Mouse (Mus musculus) embryonic facial prominence, embryonic 14.5 days (tissue): ENCODE measurements at regions not wholly inside any gene's neighbourhood (a gene's known extent, or its start where the extent isn't known, plus 50 kb on each side); places are given as distances from the start of the nearest gene placed in this dataset.

Experiments
- ATAC-seq: fragments of 200-750 bp; cut with Nextera tagmentation; 2 replicates; pipeline ENCODE4 v1.8.0; 2017; ENCODE audit warnings: low read depth, moderate number of reproducible peaks, moderate TSS enrichment
- DNase-seq: peaks from one replicate; pipeline ENCODE4 v3.0.0-alpha.2; 2015; ENCODE audit warnings: low spot score
- H3K27ac ChIP-seq: fragments of 300-500 bp; sonication (generic); replicated peaks from 2 replicates; pipeline ENCODE4 v1.5.1; 2014; ENCODE audit warnings: low read depth, mild to moderate bottlenecking, low read length, moderate library complexity
- H3K27me3 ChIP-seq: fragments of 300-500 bp; sonication (generic); replicated peaks from 2 replicates; pipeline ENCODE4 v1.6.1; 2014; ENCODE audit warnings: low read length; ENCODE audit not compliant: control insufficient read depth, insufficient read depth
- H3K36me3 ChIP-seq: fragments of 300-500 bp; sonication (generic); 2 replicates; pipeline ENCODE4 v1.6.1; 2014; ENCODE audit warnings: low read length, mixed read lengths; ENCODE audit not compliant: control insufficient read depth, insufficient read depth
- H3K4me1 ChIP-seq: fragments of 300-500 bp; sonication (generic); 2 replicates; pipeline ENCODE4 v1.6.1; 2014; ENCODE audit warnings: antibody characterized with exemption, low read length; ENCODE audit not compliant: control insufficient read depth, insufficient read depth
- H3K4me2 ChIP-seq: fragments of 300-500 bp; sonication (generic); 2 replicates; pipeline ENCODE4 v1.6.1; 2014; ENCODE audit warnings: low read depth, mild to moderate bottlenecking, low read length, moderate library complexity, mixed read lengths
- H3K4me3 ChIP-seq: fragments of 300-500 bp; sonication (generic); 2 replicates; pipeline ENCODE4 v1.5.1; 2014; ENCODE audit warnings: low read depth, mild to moderate bottlenecking, low read length
- H3K9ac ChIP-seq: fragments of 300-500 bp; sonication (generic); 2 replicates; pipeline ENCODE4 v1.6.1; 2014; ENCODE audit warnings: low read depth, mild to moderate bottlenecking, low read length, moderate library complexity, mixed read lengths
- H3K9me3 ChIP-seq: fragments of 300-500 bp; sonication (generic); 2 replicates; pipeline ENCODE4 v1.6.1; 2016; ENCODE audit warnings: low read length; ENCODE audit not compliant: control insufficient read depth
- WGBS: fragments of 180-500 bp; shearing (Covaris S2); extraction: QIAGEN DNeasy Blood & Tissue Kit; methylation state at CpG from one replicate; pipeline ENCODE4 v1.1.7; 2014; 5-methylcytosine and 5-hydroxymethylcytosine counted together

- Histone ChIP-seq H3K9me3 (no peaks in the 10 kb centered on the region), H3K9ac (no peak overlapping the region), H3K27me3 (no peaks in the 10 kb centered on the region), H3K4me1 (no peaks in the 10 kb centered on the region), H3K27ac (no peak overlapping the region), H3K4me3 (no peak overlapping the region), H3K36me3 (no peaks in the 10 kb centered on the region), H3K4me2 (no peak overlapping the region)
- DNase-seq, result no peak
- 73% methylated on average over 12 of the region's 12 CpGs for WGBS
- ATAC-seq, result no peak
Measured at GRCm38 (mm10) chr1:35527750-35528476, 540.3 kb upstream of the Hs6st1 start.

- Histone ChIP-seq H3K27ac (no peak overlapping the region), H3K4me3 (no peak overlapping the region), H3K27me3 (no peaks in the 10 kb centered on the region), H3K9ac (no peak overlapping the region), H3K4me1 (no peaks in the 10 kb centered on the region), H3K4me2 (no peak overlapping the region), H3K9me3 (no peaks in the 10 kb centered on the region), H3K36me3 (no peaks in the 10 kb centered on the region)
- ATAC-seq (no peak), DNase-seq (no peak)
Measured at GRCm38 (mm10) chr1:35535470-35535869, 532.7 kb upstream of the Hs6st1 start.

- no peak overlapping the region for H3K4me2 ChIP-seq
- WGBS, result 88% methylated on average over 5 of the region's 5 CpGs
- no peak overlapping the region for H3K9ac ChIP-seq
- no peaks in the 10 kb centered on the region for H3K36me3 ChIP-seq
- H3K27me3 ChIP-seq, result no peaks in the 10 kb centered on the region
- H3K27ac ChIP-seq, result no peak overlapping the region
- DNase-seq, result no peak
- H3K4me3 ChIP-seq, result no peak overlapping the region
- H3K4me1 ChIP-seq, result no peaks in the 10 kb centered on the region
- no peaks in the 10 kb centered on the region for H3K9me3 ChIP-seq
- no peak for ATAC-seq
Measured at GRCm38 (mm10) chr1:35536276-35536675, 531.9 kb upstream of the Hs6st1 start.

GRCm38 (mm10) chr1:35548845-35549244 lies 519.4 kb upstream of the Hs6st1 start:
- no peak overlapping the region for H3K4me3 ChIP-seq
- no peaks in the 10 kb centered on the region for H3K27me3 ChIP-seq

GRCm38 (mm10) chr1:35551503-35551902 lies 516.7 kb upstream of the Hs6st1 start:
- no peaks in the 10 kb centered on the region for H3K4me1 ChIP-seq
- no peak overlapping the region for H3K4me2 ChIP-seq
- no peaks in the 10 kb centered on the region for H3K9me3 ChIP-seq
- 82% methylated on average over 1 of the region's 1 CpGs for whole genome bisulfite sequencing
- DNase-seq (no peak), ATAC-seq (no peak)
- H3K27ac ChIP-seq, result no peak overlapping the region
- H3K4me3 ChIP-seq, result no peak overlapping the region
- no peak overlapping the region for H3K9ac ChIP-seq
- H3K27me3 ChIP-seq, result no peaks in the 10 kb centered on the region
- no peaks in the 10 kb centered on the region for H3K36me3 ChIP-seq

More at GRCm38 (mm10) chr1:35548845-35549244, 519.4 kb upstream of the Hs6st1 start:
- no peaks in the 10 kb centered on the region for H3K9me3 ChIP-seq
- ATAC-seq, result no peak
- no peaks in the 10 kb centered on the region for H3K36me3 ChIP-seq
- H3K27ac ChIP-seq, result no peak overlapping the region
- no peak overlapping the region for H3K4me2 ChIP-seq
- 75% methylated on average over 3 of the region's 3 CpGs for WGBS
- no peaks in the 10 kb centered on the region for H3K4me1 ChIP-seq
- no peak for DNase-seq
- no peak overlapping the region for H3K9ac ChIP-seq

- Histone ChIP-seq H3K4me1 (no peaks in the 10 kb centered on the region), H3K4me2 (no peak overlapping the region), H3K9me3 (peaks cover 5% of the 10 kb centered on the region; the same call in 1 of the 2 replicates), H3K4me3 (no peak overlapping the region), H3K9ac (no peak overlapping the region), H3K36me3 (no peaks in the 10 kb centered on the region), H3K27ac (no peak overlapping the region), H3K27me3 (no peaks in the 10 kb centered on the region)
- WGBS, result 88% methylated on average over 4 of the region's 4 CpGs
- no peak for ATAC-seq
- DNase-seq, result no peak
Measured at GRCm38 (mm10) chr1:35562786-35563185, 505.4 kb upstream of the Hs6st1 start.

- Histone ChIP-seq H3K4me1 (no peaks in the 10 kb centered on the region), H3K4me3 (no peak overlapping the region), H3K4me2 (no peak overlapping the region), H3K27ac (no peak overlapping the region), H3K27me3 (no peaks in the 10 kb centered on the region), H3K9ac (no peak overlapping the region), H3K9me3 (no peaks in the 10 kb centered on the region), H3K36me3 (no peaks in the 10 kb centered on the region)
- DNase-seq (peak; percentile 75), ATAC-seq (peak; percentile 86)
- WGBS, result 50% methylated on average over 1 of the region's 1 CpGs
Measured at GRCm38 (mm10) chr1:35575203-35575602, 493.0 kb upstream of the Hs6st1 start.

GRCm38 (mm10) chr1:35579392-35579791 lies 488.8 kb upstream of the Hs6st1 start:
- WGBS, result 39% methylated on average over 3 of the region's 3 CpGs
- DNase-seq (peak; percentile 15), ATAC-seq (no peak)
- H3K9me3 ChIP-seq, result no peaks in the 10 kb centered on the region
- H3K4me3 ChIP-seq, result no peak overlapping the region
- H3K4me2 ChIP-seq, result no peak overlapping the region
- no peaks in the 10 kb centered on the region for H3K27me3 ChIP-seq
- no peak overlapping the region for H3K9ac ChIP-seq
- no peaks in the 10 kb centered on the region for H3K4me1 ChIP-seq
- no peak overlapping the region for H3K27ac ChIP-seq
- H3K36me3 ChIP-seq, result no peaks in the 10 kb centered on the region

- Histone ChIP-seq H3K4me2 (no peak overlapping the region), H3K27me3 (no peaks in the 10 kb centered on the region), H3K27ac (no peak overlapping the region), H3K36me3 (no peaks in the 10 kb centered on the region), H3K4me1 (no peaks in the 10 kb centered on the region), H3K9me3 (no peaks in the 10 kb centered on the region), H3K9ac (no peak overlapping the region), H3K4me3 (no peak overlapping the region)
- 34% methylated on average over 4 of the region's 4 CpGs for WGBS
- peak; percentile 63 for DNase-seq
- ATAC-seq, result peak; percentile 55; the same call in 1 of the 2 replicates
Measured at GRCm38 (mm10) chr1:35579992-35580391, 488.2 kb upstream of the Hs6st1 start.
